Mouse (Mus musculus) stomach, embryonic 15.5 days (tissue): ENCODE data around the gene Safb2. TPM values are rescaled to one million over a fixed set of nuclear protein-coding genes. Genes with fewer than 3 reads are reported as not detected.

ENCODE experiments used
- ATAC-seq: fragments of 200-750 bp; cut with Nextera tagmentation; 2 replicates; pipeline ENCODE4 v1.8.0; 2017; ENCODE audit warnings: low read depth, moderate number of reproducible peaks, moderate TSS enrichment; ENCODE audit not compliant: insufficient read depth, low FRiP score
- H3K27ac ChIP-seq: fragments of 300-500 bp; sonication (generic); 2 replicates; pipeline ENCODE4 v1.5.1; 2015; ENCODE audit warnings: mild to moderate bottlenecking, inconsistent platforms
- H3K27me3 ChIP-seq: fragments of 300-500 bp; sonication (generic); replicated peaks from 2 replicates; pipeline ENCODE4 v1.6.1; 2015; ENCODE audit warnings: inconsistent platforms
- H3K36me3 ChIP-seq: fragments of 300-500 bp; sonication (generic); 2 replicates; pipeline ENCODE4 v1.6.1; 2015; ENCODE audit warnings: inconsistent platforms
- H3K4me1 ChIP-seq: fragments of 300-500 bp; sonication (generic); 2 replicates; pipeline ENCODE4 v1.6.1; 2015; ENCODE audit warnings: inconsistent platforms
- H3K4me2 ChIP-seq: fragments of 300-500 bp; sonication (generic); 2 replicates; pipeline ENCODE4 v1.6.1; 2015; ENCODE audit warnings: mild to moderate bottlenecking, inconsistent platforms
- H3K4me3 ChIP-seq: fragments of 300-500 bp; sonication (generic); replicated peaks from 2 replicates; pipeline ENCODE4 v1.5.1; 2015; ENCODE audit warnings: inconsistent platforms
- H3K9ac ChIP-seq: fragments of 300-500 bp; sonication (generic); 2 replicates; pipeline ENCODE4 v1.6.1; 2015; ENCODE audit warnings: inconsistent platforms
- H3K9me3 ChIP-seq: fragments of 300-500 bp; sonication (generic); 2 replicates; pipeline ENCODE4 v1.6.1; 2016; ENCODE audit warnings: inconsistent platforms
- WGBS: fragments of 180-500 bp; shearing (Covaris S2); methylation state at CpG from one replicate; pipeline ENCODE4 v1.1.7; 2015; 5-methylcytosine and 5-hydroxymethylcytosine counted together
- polyA plus RNA-seq: library from polyadenylated mRNA; unstranded; fragments of >200 nt; fragmentation: Nextera tagmentation; extraction: Ambion mirVana; gene quantifications from 2 replicates; pipeline ENCODE4 v1.2.1, GENCODE M21; 2015

The Safb2 gene
- polyA plus RNA-seq, 1 experiment from 2014 or later = 82.7 TPM

DNA sequence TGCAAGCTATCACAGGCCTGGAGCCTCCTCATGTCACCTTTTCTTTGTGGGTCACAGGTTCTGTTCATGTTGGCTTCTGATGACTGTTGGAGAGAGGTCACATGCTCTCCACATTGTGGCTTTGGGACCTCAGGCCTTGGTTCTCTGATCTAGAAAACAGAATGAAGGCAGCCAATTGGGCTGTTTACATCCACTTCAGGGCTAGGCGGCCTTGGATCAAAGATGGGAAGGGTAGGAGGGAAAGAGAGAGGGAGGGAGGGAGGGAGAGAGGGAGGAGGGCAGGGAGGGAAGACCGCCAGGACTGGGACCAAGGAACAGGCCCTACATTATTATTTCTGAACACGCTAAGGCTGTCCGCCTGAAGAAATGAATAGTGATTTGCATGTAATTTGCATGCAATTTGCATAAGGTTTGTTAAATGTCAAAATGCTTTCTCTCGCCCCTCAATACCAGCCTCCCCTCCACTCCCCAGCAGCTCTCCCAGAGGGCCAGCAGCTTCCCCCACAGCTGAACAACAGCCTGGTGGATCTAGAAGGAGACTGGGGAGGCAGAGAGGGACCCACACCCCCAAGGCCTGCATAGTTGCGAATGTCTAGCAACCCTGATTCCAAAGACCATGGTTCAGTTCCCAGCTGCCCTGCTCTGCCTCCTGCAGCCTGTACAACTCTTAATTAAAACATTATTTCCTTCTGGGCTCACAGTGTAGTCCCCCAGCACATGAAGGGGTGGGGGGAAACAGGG, 32.4 kb downstream of the Safb2 start:
- Histone ChIP-seq H3K36me3 (no peaks in the 10 kb centered on the region), H3K9ac (no peak overlapping the region), H3K4me1 (0 out of 2 replicates have a peak, but pooled peaks cover 6% of the 10 kb centered on the region), H3K27me3 (no peaks in the 10 kb centered on the region), H3K4me2 (no peak overlapping the region; the same call in 1 of the 2 replicates), H3K9me3 (no peaks in the 10 kb centered on the region), H3K27ac (0 out of 2 replicates have a peak overlapping the region, but pooled peaks have one; percentile 6), H3K4me3 (no peak overlapping the region)
- no peak for ATAC-seq
- WGBS = 73% methylated on average over 6 of the region's 6 CpGs

DNA sequence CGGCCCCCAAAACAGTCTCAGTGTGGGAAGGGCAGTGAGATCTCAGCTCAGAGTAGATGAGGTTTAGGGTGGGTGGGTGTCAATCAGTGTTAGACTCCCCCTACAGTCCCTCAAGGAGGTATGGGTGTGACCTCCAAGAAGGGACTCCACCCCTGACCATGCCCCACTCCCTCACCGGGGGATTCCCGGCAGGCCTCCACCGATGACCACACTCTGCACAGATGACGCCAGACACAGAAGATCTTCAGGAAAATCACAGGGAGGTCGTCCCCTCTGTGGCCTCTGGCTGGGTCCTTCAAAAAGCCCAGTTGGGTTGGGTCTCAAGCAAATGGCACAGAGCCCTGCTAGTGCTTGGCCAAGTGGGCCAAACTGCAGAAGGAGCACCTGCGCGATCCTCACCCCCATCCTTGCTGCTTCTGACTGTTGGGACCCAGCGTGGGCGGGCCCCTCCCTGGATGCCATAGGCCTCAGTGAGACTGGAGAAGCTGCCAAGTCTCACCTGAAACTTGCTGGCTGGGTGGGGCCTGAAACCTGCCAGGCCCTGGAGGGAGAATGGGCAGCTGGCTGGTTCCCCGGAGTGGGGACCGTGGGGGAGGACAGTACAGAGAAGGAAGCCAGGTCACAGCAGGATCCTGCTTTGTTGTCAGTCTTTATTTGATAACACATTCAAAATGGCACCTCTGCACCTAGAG, 33.5 kb downstream of the Safb2 start:
- Histone ChIP-seq H3K4me3 (no peak overlapping the region), H3K9me3 (no peaks in the 10 kb centered on the region), H3K4me2 (no peak overlapping the region), H3K4me1 (0 out of 2 replicates have a peak, but pooled peaks cover 6% of the 10 kb centered on the region), H3K9ac (no peak overlapping the region), H3K36me3 (no peaks in the 10 kb centered on the region), H3K27ac (peak overlapping the region; percentile 48; the same call in 1 of the 2 replicates), H3K27me3 (no peaks in the 10 kb centered on the region)
- 65% methylated on average over 12 of the region's 12 CpGs for WGBS
- peak; percentile 15 for ATAC-seq

DNA sequence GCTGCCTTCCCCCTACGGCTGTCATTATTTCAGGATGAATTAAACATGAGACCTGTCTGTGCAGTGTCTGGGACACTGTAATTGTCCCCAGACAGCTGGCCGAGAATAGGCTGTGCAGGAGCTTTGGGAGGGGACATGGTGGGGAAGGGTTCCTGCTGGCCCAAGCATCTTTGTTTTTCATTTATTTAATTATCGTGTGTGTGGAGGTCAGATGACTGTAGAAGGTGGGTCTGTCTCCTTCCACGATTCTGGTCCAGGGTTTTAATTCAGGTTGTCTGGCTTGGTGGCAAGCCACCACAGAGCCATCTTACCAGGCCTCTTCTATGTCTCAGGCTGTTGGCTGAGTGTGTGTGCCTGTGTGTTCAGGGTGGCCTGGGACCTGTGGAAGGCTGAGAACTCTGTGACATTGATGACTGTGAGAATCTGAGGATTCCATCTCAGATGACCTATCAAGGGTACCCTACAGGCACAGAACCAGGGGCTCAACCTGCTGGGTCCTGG, 35.7 kb downstream of the Safb2 start:
- H3K36me3 ChIP-seq = no peaks in the 10 kb centered on the region
- no peak overlapping the region for H3K4me2 ChIP-seq
- H3K4me1 ChIP-seq = 0 out of 2 replicates have a peak, but pooled peaks cover 4% of the 10 kb centered on the region
- no peaks in the 10 kb centered on the region for H3K27me3 ChIP-seq
- H3K27ac ChIP-seq = no peak overlapping the region
- H3K9me3 ChIP-seq = no peaks in the 10 kb centered on the region
- WGBS = 60% methylated on average over 4 of the region's 4 CpGs
- H3K9ac ChIP-seq = no peak overlapping the region
- no peak overlapping the region for H3K4me3 ChIP-seq
- no peak for ATAC-seq

- 74% methylated on average over 9 of the region's 9 CpGs for WGBS
- Histone ChIP-seq H3K4me2 (no peak overlapping the region), H3K9ac (no peak overlapping the region), H3K4me1 (0 out of 2 replicates have a peak, but pooled peaks cover 4% of the 10 kb centered on the region), H3K27ac (no peak overlapping the region), H3K36me3 (no peaks in the 10 kb centered on the region), H3K27me3 (no peaks in the 10 kb centered on the region), H3K9me3 (no peaks in the 10 kb centered on the region), H3K4me3 (no peak overlapping the region)
- no peak for ATAC-seq
Measured at GRCm38 (mm10) chr17:56547846-56548604, 36.4 kb downstream of the Safb2 start.

DNA sequence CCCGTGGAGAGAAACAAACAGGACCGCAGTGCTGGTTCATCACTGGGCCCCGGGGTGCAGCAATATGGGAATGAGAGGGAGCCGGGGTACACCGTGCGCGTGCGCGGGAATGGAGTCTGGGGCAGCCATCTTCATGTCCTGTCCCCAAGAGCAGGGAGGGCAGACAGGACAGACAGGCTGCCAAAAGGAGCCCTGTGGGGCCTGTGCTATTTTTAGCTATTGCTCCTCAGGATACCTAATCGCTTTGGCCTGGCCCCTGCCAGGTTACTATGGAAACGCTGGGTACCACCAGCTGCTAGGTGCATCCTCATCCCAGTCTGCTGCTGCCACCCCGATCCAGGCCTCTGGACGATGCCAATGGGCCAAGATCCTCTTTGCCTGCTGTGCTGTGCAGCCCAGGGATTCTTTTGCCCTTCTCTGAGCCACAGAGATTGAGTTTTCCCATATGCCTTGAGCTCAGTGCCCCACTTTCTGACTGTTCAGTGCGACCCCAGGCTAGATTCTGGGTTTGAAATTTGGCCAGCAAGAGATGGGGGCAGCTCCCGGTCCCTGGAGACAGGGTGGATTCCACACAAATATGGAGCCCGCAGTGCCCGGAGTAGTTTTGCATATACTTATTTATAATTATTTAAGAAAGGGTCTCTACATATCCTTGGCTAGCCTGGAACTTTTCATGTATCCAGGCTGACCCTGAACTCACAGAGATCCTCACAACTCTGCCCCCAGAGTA, 37.1 kb downstream of the Safb2 start:
- 66% methylated on average over 17 of the region's 17 CpGs for WGBS
- H3K4me3 ChIP-seq = no peak overlapping the region

GRCm38 (mm10) chr17:56546576-56546975, 37.8 kb downstream of the Safb2 start:
- Histone ChIP-seq H3K27ac (no peak overlapping the region), H3K27me3 (no peaks in the 10 kb centered on the region), H3K36me3 (no peaks in the 10 kb centered on the region), H3K9ac (no peak overlapping the region), H3K4me1 (no peaks in the 10 kb centered on the region), H3K9me3 (no peaks in the 10 kb centered on the region), H3K4me2 (no peak overlapping the region), H3K4me3 (no peak overlapping the region)
- ATAC-seq = no peak
- 83% methylated on average over 5 of the region's 5 CpGs for WGBS

More for the DNA sequence above, 37.1 kb downstream of the Safb2 start:
- Histone ChIP-seq H3K27ac (no peak overlapping the region), H3K9ac (no peak overlapping the region), H3K4me1 (no peaks in the 10 kb centered on the region), H3K4me2 (no peak overlapping the region), H3K27me3 (no peaks in the 10 kb centered on the region), H3K9me3 (no peaks in the 10 kb centered on the region), H3K36me3 (no peaks in the 10 kb centered on the region)
- ATAC-seq = no peak

- Histone ChIP-seq H3K4me2 (no peak overlapping the region), H3K4me3 (no peak overlapping the region), H3K27me3 (no peaks in the 10 kb centered on the region), H3K36me3 (no peaks in the 10 kb centered on the region), H3K4me1 (no peaks in the 10 kb centered on the region), H3K9me3 (no peaks in the 10 kb centered on the region), H3K27ac (no peak overlapping the region), H3K9ac (no peak overlapping the region)
- 80% methylated on average over 1 of the region's 1 CpGs for WGBS
- no peak for ATAC-seq
Measured at GRCm38 (mm10) chr17:56545945-56546344, 38.4 kb downstream of the Safb2 start.

DNA sequence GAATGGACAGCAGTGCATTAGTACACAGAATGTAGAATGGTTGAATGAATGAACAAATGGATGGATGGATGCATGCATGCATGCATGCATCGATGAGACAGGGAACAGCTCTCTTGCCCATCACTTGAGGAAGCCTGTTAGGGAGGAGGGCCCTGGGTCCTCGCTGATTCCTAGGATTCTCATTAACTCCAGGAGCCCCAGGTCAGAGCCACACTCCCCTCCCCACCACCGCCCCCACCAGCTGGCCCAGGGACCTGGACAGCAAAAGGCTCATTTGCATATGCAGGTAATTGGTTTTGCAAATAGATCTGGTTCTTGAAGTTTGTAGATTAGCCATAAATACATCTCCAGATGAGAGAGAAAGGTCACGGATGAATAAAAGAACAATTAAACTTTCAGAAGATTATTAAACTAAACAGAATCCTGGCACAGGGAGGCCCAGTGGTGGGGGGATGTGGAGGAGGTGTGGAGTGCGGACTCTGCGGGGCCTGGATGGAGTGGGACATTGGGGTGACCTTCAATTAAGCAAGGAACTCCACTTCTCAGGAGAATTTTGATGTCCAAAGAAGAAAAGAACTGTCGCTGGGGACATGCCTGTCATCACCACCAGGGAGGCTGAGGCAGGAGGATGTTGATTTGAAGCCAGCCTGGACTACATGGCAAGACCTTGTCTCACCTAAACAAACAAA, 39.5 kb downstream of the Safb2 start:
- no peaks in the 10 kb centered on the region for H3K36me3 ChIP-seq
- H3K4me3 ChIP-seq = no peak overlapping the region
- no peaks in the 10 kb centered on the region for H3K4me1 ChIP-seq
- WGBS = 72% methylated on average over 7 of the region's 7 CpGs
- no peak overlapping the region for H3K9ac ChIP-seq
- H3K27me3 ChIP-seq = no peaks in the 10 kb centered on the region
- ATAC-seq = no peak
- H3K9me3 ChIP-seq = no peaks in the 10 kb centered on the region
- H3K4me2 ChIP-seq = no peak overlapping the region
- H3K27ac ChIP-seq = no peak overlapping the region

DNA sequence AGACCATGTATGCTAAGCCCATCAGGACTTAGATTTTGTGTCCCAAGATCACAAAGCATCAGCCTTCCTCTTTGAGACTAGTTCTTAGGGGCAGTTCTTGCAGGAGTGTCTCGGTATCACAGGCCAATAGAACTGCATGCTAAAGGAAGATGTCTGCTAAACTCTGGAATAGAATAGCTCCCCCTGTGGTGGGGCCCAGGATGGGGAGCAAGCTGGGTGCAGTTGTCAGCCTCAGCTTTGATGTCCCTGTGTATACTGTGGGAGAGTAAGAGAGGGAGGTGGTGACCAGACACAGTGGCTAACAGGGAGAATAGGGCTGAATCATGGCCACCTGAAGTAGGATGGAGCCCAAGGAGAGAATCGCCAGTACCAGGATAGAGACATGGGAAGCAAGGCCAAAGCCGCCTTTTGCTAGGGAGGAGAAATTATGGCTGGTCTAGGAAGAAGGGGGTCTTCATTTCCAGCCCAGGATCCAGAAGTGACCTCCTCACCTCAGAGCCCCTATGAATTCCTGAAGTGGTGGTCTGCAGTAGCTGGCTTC, 40.6 kb downstream of the Safb2 start:
- H3K9me3 ChIP-seq = no peaks in the 10 kb centered on the region
- no peaks in the 10 kb centered on the region for H3K4me1 ChIP-seq
- H3K4me3 ChIP-seq = no peak overlapping the region
- H3K27me3 ChIP-seq = no peaks in the 10 kb centered on the region
- H3K27ac ChIP-seq = no peak overlapping the region
- no peak overlapping the region for H3K9ac ChIP-seq
- H3K36me3 ChIP-seq = no peaks in the 10 kb centered on the region
- ATAC-seq = no peak
- WGBS = 78% methylated on average over 3 of the region's 3 CpGs
- H3K4me2 ChIP-seq = no peak overlapping the region

- Histone ChIP-seq H3K27ac (no peak overlapping the region), H3K4me2 (no peak overlapping the region), H3K9ac (no peak overlapping the region), H3K36me3 (no peaks in the 10 kb centered on the region), H3K27me3 (no peaks in the 10 kb centered on the region), H3K4me3 (no peak overlapping the region), H3K4me1 (no peaks in the 10 kb centered on the region), H3K9me3 (no peaks in the 10 kb centered on the region)
- WGBS = 54% methylated on average over 8 of the region's 8 CpGs
- no peak for ATAC-seq
Measured at GRCm38 (mm10) chr17:56542736-56543135, 41.6 kb downstream of the Safb2 start.
